Mouse (Mus musculus): ENCODE data around the gene Snapc2. TPM values are rescaled to one million over a fixed set of nuclear protein-coding genes. Genes with fewer than 3 reads are reported as not detected.
A peak's percentile ranks its signal among the peaks of the same experiment; 100 is the strongest.

Gene Snapc2
- polyA plus RNA-seq, 2 experiments: 11.5 to 14.1 TPM

GRCm38 (mm10) chr8:4226739-4227347, 26.0 kb upstream of the Snapc2 start, which contains the start of gene Lrrc8e:
Gene Lrrc8e (plus strand): TSS chr8:4226827.
- Histone ChIP-seq H3K4me3 (ENCODE audit: insufficient read depth in 1 of 2, low read depth in 2 of 2, low read length in 2 of 2) (0 out of 4 replicates have a peak within 1 kb of the TSS, but pooled peaks of 1 of the 2 experiments have one; percentile 0), H3K27ac (no peak within 1 kb of the TSS), H3K36me3 (replicated peaks; ENCODE audit: control insufficient read depth, insufficient read depth, low read depth) (no peaks in the 10 kb centered on the region), H3K27me3 (ENCODE audit: control insufficient read depth, insufficient read depth, low read length) (peaks cover 15% of the 10 kb centered on the region), H3K9ac (replicated peaks) (no peak within 1 kb of the TSS), H3K4me1 (replicated peaks; ENCODE audit: control insufficient read depth in 2 of 2, insufficient read depth in 2 of 2, low read length in 1 of 2) (peaks cover 0 to 3% of the 10 kb centered on the region in 2 experiments; a peak in 2 of 4 replicates), H3K9me3 (ENCODE audit: control insufficient read depth, low read length) (no peaks in the 10 kb centered on the region), H3K4me2 (ENCODE audit: low read depth) (peak within 1 kb of the TSS; percentile 47)
- WGBS (ENCODE audit: insufficient replicate concordance): 6% methylated on average over 33 of the region's 33 CpGs
- TF ChIP-seq CTCF (IDR thresholded peaks at IDR 0.05; ENCODE audit: low read depth) (no peak), EP300 (IDR thresholded peaks at IDR 0.05; ENCODE audit: low read depth) (no peak)
- ATAC-seq (ENCODE audit: insufficient read depth): peak; percentile 61; the same call in 1 of the 2 replicates
- no peak for DNase-seq (ENCODE audit: low read depth in 3 of 3, low spot score in 3 of 3)

- Histone ChIP-seq H3K27ac (no peak overlapping the region), H3K9ac (replicated peaks) (no peak overlapping the region), H3K36me3 (replicated peaks; ENCODE audit: control insufficient read depth, insufficient read depth, low read depth) (no peaks in the 10 kb centered on the region), H3K4me3 (ENCODE audit: insufficient read depth in 1 of 2, low read depth in 2 of 2, low read length in 2 of 2) (no peak overlapping the region), H3K4me2 (ENCODE audit: low read depth) (no peak overlapping the region), H3K9me3 (ENCODE audit: control insufficient read depth, low read length) (no peaks in the 10 kb centered on the region), H3K4me1 (replicated peaks; ENCODE audit: control insufficient read depth in 2 of 2, insufficient read depth in 2 of 2, low read length in 1 of 2) (peaks cover 0 to 3% of the 10 kb centered on the region in 2 experiments; a peak in 2 of 4 replicates), H3K27me3 (ENCODE audit: control insufficient read depth, insufficient read depth, low read length) (peaks cover 15% of the 10 kb centered on the region)
- TF ChIP-seq EP300 (IDR thresholded peaks at IDR 0.05; ENCODE audit: low read depth) (no peak), CTCF (IDR thresholded peaks at IDR 0.05; ENCODE audit: low read depth) (no peak)
- no peak for ATAC-seq (ENCODE audit: insufficient read depth)
- 68% methylated on average over 4 of the region's 4 CpGs for WGBS (ENCODE audit: insufficient replicate concordance)
- DNase-seq (ENCODE audit: low read depth in 3 of 3, low spot score in 3 of 3): no peak
Observed at GRCm38 (mm10) chr8:4227919-4228318, 25.0 kb upstream of the Snapc2 start.

- Histone ChIP-seq H3K36me3 (replicated peaks; ENCODE audit: control insufficient read depth, insufficient read depth, low read depth) (no peaks in the 10 kb centered on the region), H3K27ac (no peak overlapping the region), H3K4me1 (replicated peaks; ENCODE audit: control insufficient read depth in 2 of 2, insufficient read depth in 2 of 2, low read length in 1 of 2) (peaks cover 0 to 3% of the 10 kb centered on the region in 2 experiments; a peak in 2 of 4 replicates), H3K4me3 (ENCODE audit: insufficient read depth in 1 of 2, low read depth in 2 of 2, low read length in 2 of 2) (no peak overlapping the region), H3K4me2 (ENCODE audit: low read depth) (no peak overlapping the region), H3K9ac (replicated peaks) (no peak overlapping the region), H3K9me3 (ENCODE audit: control insufficient read depth, low read length) (no peaks in the 10 kb centered on the region), H3K27me3 (ENCODE audit: control insufficient read depth, insufficient read depth, low read length) (peaks cover 15% of the 10 kb centered on the region)
- TF ChIP-seq EP300 (IDR thresholded peaks at IDR 0.05; ENCODE audit: low read depth) (no peak), CTCF (IDR thresholded peaks at IDR 0.05; ENCODE audit: low read depth) (no peak)
- ATAC-seq (ENCODE audit: insufficient read depth) (no peak), DNase-seq (ENCODE audit: low read depth in 3 of 3, low spot score in 3 of 3) (no peak)
- 44% methylated on average over 5 of the region's 5 CpGs for whole genome bisulfite sequencing (ENCODE audit: insufficient replicate concordance)
Observed at GRCm38 (mm10) chr8:4229784-4230183, 23.1 kb upstream of the Snapc2 start.

GRCm38 (mm10) chr8:4230612-4231351, 22.1 kb upstream of the Snapc2 start:
- Histone ChIP-seq H3K36me3 (replicated peaks; ENCODE audit: control insufficient read depth, insufficient read depth, low read depth) (no peaks in the 10 kb centered on the region), H3K4me3 (ENCODE audit: insufficient read depth in 1 of 2, low read depth in 2 of 2, low read length in 2 of 2) (no peak overlapping the region), H3K4me1 (replicated peaks; ENCODE audit: control insufficient read depth in 2 of 2, insufficient read depth in 2 of 2, low read length in 1 of 2) (peaks cover 0 to 3% of the 10 kb centered on the region in 2 experiments; a peak in 2 of 4 replicates), H3K4me2 (ENCODE audit: low read depth) (no peak overlapping the region), H3K27ac (no peak overlapping the region), H3K9ac (replicated peaks) (no peak overlapping the region; the same call in 1 of the 2 replicates), H3K27me3 (ENCODE audit: control insufficient read depth, insufficient read depth, low read length) (peaks cover 15% of the 10 kb centered on the region), H3K9me3 (ENCODE audit: control insufficient read depth, low read length) (no peaks in the 10 kb centered on the region)
- TF ChIP-seq EP300 (IDR thresholded peaks at IDR 0.05; ENCODE audit: low read depth) (no peak), CTCF (IDR thresholded peaks at IDR 0.05; ENCODE audit: low read depth) (no peak)
- DNase-seq (ENCODE audit: low read depth in 3 of 3, low spot score in 3 of 3) (no peak), ATAC-seq (ENCODE audit: insufficient read depth) (peak; percentile 29; the same call in 1 of the 2 replicates)
- WGBS (ENCODE audit: insufficient replicate concordance): 38% methylated on average over 10 of the region's 10 CpGs

Measured in liver, embryonic 14.5 days (tissue).